Mouse (Mus musculus) spleen, adult 2 months (tissue): Measurements from ENCODE around the gene Atp1b3. TPM values are rescaled to one million over a fixed set of nuclear protein-coding genes. Genes with fewer than 3 reads are reported as not detected.
A peak's percentile ranks its signal among the peaks of the same experiment; 100 is the strongest.

ENCODE experiments used
- DNase-seq, 2 experiments: peaks; one replicate each; pipeline versions ENCODE4 v3.0.0 to v3.0.0-alpha.2; 2012 to 2021; ENCODE audit warnings: low spot score in 2 of 2, low read depth in 1 of 2
- H3K27ac ChIP-seq: fragments of 200-500 bp; 2 replicates; pipeline ENCODE4 v1.5.1; 2012; ENCODE audit warnings: low read length, inconsistent platforms; ENCODE audit not compliant: insufficient read depth
- H3K27me3 ChIP-seq: fragments of 200-500 bp; 2 replicates; pipeline ENCODE4 v1.6.1; 2012; ENCODE audit warnings: mild to moderate bottlenecking, moderate library complexity, low read length, inconsistent platforms; ENCODE audit not compliant: control insufficient read depth, insufficient read depth
- H3K36me3 ChIP-seq: fragments of 200-500 bp; 2 replicates; pipeline ENCODE4 v1.6.1; 2012; ENCODE audit warnings: mild to moderate bottlenecking, low read length, inconsistent platforms; ENCODE audit not compliant: control insufficient read depth, insufficient read depth
- H3K4me1 ChIP-seq: fragments of 200-500 bp; 2 replicates; pipeline ENCODE4 v1.6.1; 2011; ENCODE audit warnings: inconsistent platforms; ENCODE audit not compliant: control insufficient read depth, insufficient read depth, insufficient read length
- H3K4me3 ChIP-seq: fragments of 200-500 bp; 2 replicates; pipeline ENCODE4 v1.5.1; 2011; ENCODE audit warnings: mild to moderate bottlenecking, inconsistent platforms; ENCODE audit not compliant: insufficient read depth, insufficient read length; ENCODE audit errors: extremely low read depth
- CTCF ChIP-seq: fragments of 200-500 bp; IDR thresholded peaks from 2 replicates; pipeline ENCODE4 v1.5.1; 2011; ENCODE audit warnings: mild to moderate bottlenecking, inconsistent platforms; ENCODE audit not compliant: insufficient read depth, insufficient read length, insufficient replicate concordance; ENCODE audit errors: extremely low read depth
- POLR2A ChIP-seq: fragments of 200-500 bp; IDR thresholded peaks from 2 replicates; pipeline ENCODE4 v1.6.1; 2011; ENCODE audit warnings: low read depth, low read length, inconsistent platforms
- WGBS: fragments of 180-500 bp; shearing (Covaris S2); methylation state at CpG from one replicate; pipeline ENCODE4 v1.1.7; 2018; 5-methylcytosine and 5-hydroxymethylcytosine counted together
- polyA plus RNA-seq: library from polyadenylated mRNA; depleted of rRNA; stranded (reverse); fragments of >200 nt; gene quantifications from 2 replicates; pipeline ENCODE4 v1.2.3, GENCODE M21; 2012

Gene Atp1b3
- polyA plus RNA-seq, 1 experiment, result 68.2 TPM

GRCm38 (mm10) chr9:96348885-96349284 lies 15.4 kb downstream of the Atp1b3 start:
- 83% methylated on average over 5 of the region's 5 CpGs for WGBS
- no peaks in the 10 kb centered on the region for H3K27me3 ChIP-seq
- no peak for DNase-seq
- TF ChIP-seq CTCF (no peak), POLR2A (no peak)
- peak overlapping the region; percentile 53 for H3K27ac ChIP-seq
- H3K4me1 ChIP-seq, result peaks cover 6% of the 10 kb centered on the region
- H3K36me3 ChIP-seq, result peaks cover 1% of the 10 kb centered on the region; the same call in 1 of the 2 replicates
- no peak overlapping the region for H3K4me3 ChIP-seq

DNA sequence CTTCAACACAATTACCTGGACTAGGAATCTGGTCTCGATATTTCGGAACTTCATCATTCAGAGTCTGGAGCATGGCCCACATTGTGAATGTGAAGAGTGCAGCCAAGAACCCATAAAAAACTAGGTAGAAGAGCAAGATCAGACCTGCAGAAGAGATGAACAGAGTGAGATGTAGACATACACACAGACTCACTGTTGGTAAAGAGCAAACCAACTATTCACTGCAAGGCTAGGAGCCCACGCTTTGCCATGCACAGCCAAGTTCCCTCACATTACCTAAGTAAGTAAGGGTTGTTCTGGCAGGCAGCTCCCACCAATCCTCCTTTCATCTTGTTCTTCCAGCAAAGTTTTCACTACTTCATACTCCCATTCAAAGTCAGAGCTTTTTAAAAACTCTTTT lies 18.5 kb downstream of the Atp1b3 start:
- TF ChIP-seq POLR2A, result no peak
- TF ChIP-seq CTCF, result no peak
- peaks cover 7% of the 10 kb centered on the region for H3K36me3 ChIP-seq
- DNase-seq, result no peak
- no peak overlapping the region for H3K4me3 ChIP-seq
- WGBS, result 94% methylated on average over 3 of the region's 3 CpGs
- no peaks in the 10 kb centered on the region for H3K27me3 ChIP-seq
- H3K27ac ChIP-seq, result no peak overlapping the region
- peaks cover 2% of the 10 kb centered on the region; the same call in 1 of the 2 replicates for H3K4me1 ChIP-seq

GRCm38 (mm10) chr9:96331146-96331545 lies 33.1 kb downstream of the Atp1b3 start:
- Histone ChIP-seq H3K4me1 (peaks cover 2% of the 10 kb centered on the region; the same call in 1 of the 2 replicates), H3K27ac (no peak overlapping the region), H3K27me3 (no peaks in the 10 kb centered on the region), H3K4me3 (no peak overlapping the region), H3K36me3 (peaks cover 18% of the 10 kb centered on the region)
- 96% methylated on average over 5 of the region's 5 CpGs for WGBS
- TF ChIP-seq CTCF (no peak), POLR2A (no peak)
- DNase-seq, result no peak

DNA sequence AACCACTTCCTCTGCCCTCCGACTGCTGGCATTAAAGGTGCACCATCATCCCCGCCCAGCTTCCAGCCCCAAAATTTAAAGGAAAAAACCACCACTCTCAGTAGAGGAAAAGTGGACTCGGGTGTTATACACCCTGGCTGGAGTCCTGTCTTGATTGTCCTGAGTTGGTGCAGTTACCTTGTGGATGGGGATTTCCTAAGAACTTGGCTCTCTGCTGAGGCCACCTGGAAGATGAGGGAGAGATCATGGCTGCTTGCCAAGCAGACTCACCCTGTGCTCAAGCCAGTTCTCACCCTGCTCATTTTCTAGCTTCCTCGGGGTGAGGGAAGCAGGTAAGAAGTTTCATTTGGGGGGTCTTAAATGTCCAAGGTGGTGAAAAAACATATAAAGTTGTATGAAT lies 36.0 kb downstream of the Atp1b3 start:
- Histone ChIP-seq H3K27me3 (no peaks in the 10 kb centered on the region), H3K27ac (no peak overlapping the region), H3K4me1 (peaks cover 2% of the 10 kb centered on the region; the same call in 1 of the 2 replicates), H3K4me3 (no peak overlapping the region), H3K36me3 (peaks cover 7% of the 10 kb centered on the region)
- 70% methylated on average over 4 of the region's 4 CpGs for WGBS
- DNase-seq, result no peak
- TF ChIP-seq POLR2A (no peak), CTCF (no peak)

- H3K27me3 ChIP-seq, result no peaks in the 10 kb centered on the region
- no peak for DNase-seq
- no peaks in the 10 kb centered on the region; the same call in 1 of the 2 replicates for H3K36me3 ChIP-seq
- no peak for TF ChIP-seq CTCF
- no peak for TF ChIP-seq POLR2A
- peaks cover 2% of the 10 kb centered on the region; the same call in 1 of the 2 replicates for H3K4me1 ChIP-seq
- no peak overlapping the region for H3K27ac ChIP-seq
- H3K4me3 ChIP-seq, result no peak overlapping the region
- WGBS, result 39% methylated on average over 6 of the region's 6 CpGs
Measured at GRCm38 (mm10) chr9:96326496-96326923, 37.7 kb downstream of the Atp1b3 start.

DNA sequence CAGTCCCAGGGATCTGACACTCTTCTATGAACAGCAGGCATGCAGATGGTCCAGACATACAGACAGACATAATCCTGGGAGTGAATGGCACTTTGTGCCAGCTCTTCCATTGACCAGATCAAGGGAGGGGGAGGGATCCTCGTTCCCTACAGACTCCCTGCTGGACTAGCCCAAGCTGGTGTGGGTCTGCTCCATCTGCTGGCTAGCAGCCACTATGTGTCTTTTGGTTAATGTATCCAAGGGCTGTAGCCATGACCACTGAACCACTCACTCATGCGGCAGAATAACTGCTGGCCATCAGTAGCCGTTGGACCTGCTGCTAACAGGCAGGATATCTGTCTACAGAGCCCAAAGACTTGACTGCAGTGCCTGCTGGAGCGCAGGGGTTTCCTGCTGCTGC lies 39.7 kb downstream of the Atp1b3 start:
- DNase-seq, result no peak
- H3K4me1 ChIP-seq, result peaks cover 2% of the 10 kb centered on the region; the same call in 1 of the 2 replicates
- H3K27ac ChIP-seq, result no peak overlapping the region
- no peaks in the 10 kb centered on the region; the same call in 1 of the 2 replicates for H3K36me3 ChIP-seq
- TF ChIP-seq POLR2A, result no peak
- no peak for TF ChIP-seq CTCF
- no peak overlapping the region for H3K4me3 ChIP-seq
- 79% methylated on average over 4 of the region's 4 CpGs for WGBS
- no peaks in the 10 kb centered on the region for H3K27me3 ChIP-seq

- WGBS, result 93% methylated on average over 15 of the region's 15 CpGs
- no peak overlapping the region for H3K27ac ChIP-seq
- DNase-seq, result no peak
- no peak for TF ChIP-seq POLR2A
- TF ChIP-seq CTCF, result no peak
- H3K36me3 ChIP-seq, result peaks cover 3% of the 10 kb centered on the region; the same call in 1 of the 2 replicates
- H3K4me3 ChIP-seq, result no peak overlapping the region
- H3K27me3 ChIP-seq, result no peaks in the 10 kb centered on the region
- peaks cover 2% of the 10 kb centered on the region; the same call in 1 of the 2 replicates for H3K4me1 ChIP-seq
Measured at GRCm38 (mm10) chr9:96322411-96323152, 41.7 kb downstream of the Atp1b3 start.
